Mouse (Mus musculus) kidney, embryonic 15.5 days (tissue): ENCODE data around the gene Nr2e1. TPM values are rescaled to one million over a fixed set of nuclear protein-coding genes. Genes with fewer than 3 reads are reported as not detected.

Source experiments
- ATAC-seq: fragments of 200-750 bp; cut with Nextera tagmentation; replicated peaks from 2 replicates; pipeline ENCODE4 v1.8.0; 2017; ENCODE audit warnings: moderate TSS enrichment; ENCODE audit not compliant: low FRiP score
- H3K27ac ChIP-seq: fragments of 300-500 bp; sonication (generic); 2 replicates; pipeline ENCODE4 v1.5.1; 2015; ENCODE audit warnings: mild to moderate bottlenecking, inconsistent platforms
- H3K27me3 ChIP-seq: fragments of 300-500 bp; sonication (generic); 2 replicates; pipeline ENCODE4 v1.6.1; 2015; ENCODE audit warnings: inconsistent platforms
- H3K36me3 ChIP-seq: fragments of 300-500 bp; sonication (generic); 2 replicates; pipeline ENCODE4 v1.6.1; 2015; ENCODE audit warnings: inconsistent platforms
- H3K4me1 ChIP-seq: fragments of 300-500 bp; sonication (generic); 2 replicates; pipeline ENCODE4 v1.6.1; 2015; ENCODE audit warnings: inconsistent platforms
- H3K4me2 ChIP-seq: fragments of 300-500 bp; sonication (generic); 2 replicates; pipeline ENCODE4 v1.6.1; 2015; ENCODE audit warnings: moderate library complexity, mild to moderate bottlenecking, inconsistent platforms
- H3K4me3 ChIP-seq: fragments of 300-500 bp; sonication (generic); replicated peaks from 2 replicates; pipeline ENCODE4 v1.5.1; 2015; ENCODE audit warnings: mild to moderate bottlenecking, inconsistent platforms
- H3K9ac ChIP-seq: fragments of 300-500 bp; sonication (generic); 2 replicates; pipeline ENCODE4 v1.6.1; 2015; ENCODE audit warnings: mild to moderate bottlenecking, inconsistent platforms
- H3K9me3 ChIP-seq: fragments of 300-500 bp; sonication (generic); replicated peaks from 2 replicates; pipeline ENCODE4 v1.6.1; 2016; ENCODE audit warnings: inconsistent platforms
- WGBS: fragments of 180-500 bp; shearing (Covaris S2); methylation state at CpG from one replicate; pipeline ENCODE4 v1.1.7; 2015; ENCODE audit warnings: mixed read lengths; 5-methylcytosine and 5-hydroxymethylcytosine counted together
- polyA plus RNA-seq: library from polyadenylated mRNA; unstranded; fragments of >200 nt; fragmentation: Nextera tagmentation; extraction: Ambion mirVana; gene quantifications from 2 replicates; pipeline ENCODE4 v1.2.1, GENCODE M21; 2015

Gene Nr2e1
- polyA plus RNA-seq, 1 experiment from 2014 or later = 0.17 TPM

DNA sequence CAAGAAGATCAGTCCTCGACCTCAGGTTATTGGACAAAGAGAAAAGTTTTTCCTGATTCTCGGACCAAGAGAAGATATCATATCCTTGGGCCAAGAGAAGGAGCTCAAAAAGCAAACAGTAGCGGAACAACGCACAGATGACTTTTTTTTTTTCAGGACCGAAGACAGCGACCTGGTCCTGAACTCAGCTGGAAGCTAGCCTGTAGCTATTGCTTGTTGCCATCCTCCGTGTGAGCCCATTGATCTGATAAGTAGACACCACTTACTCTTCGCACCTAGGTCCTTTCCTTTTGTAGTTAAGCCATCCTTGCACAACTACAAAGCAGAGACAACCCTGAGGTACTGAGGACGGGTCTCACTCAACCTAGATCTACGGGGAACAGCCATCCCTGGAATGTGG is 8.8 kb downstream of the Nr2e1 start:
- Histone ChIP-seq H3K4me3 (no peak overlapping the region), H3K9ac (no peak overlapping the region), H3K9me3 (no peaks in the 10 kb centered on the region), H3K36me3 (no peaks in the 10 kb centered on the region), H3K27ac (no peak overlapping the region), H3K4me2 (no peak overlapping the region), H3K4me1 (peaks cover 12% of the 10 kb centered on the region), H3K27me3 (peaks cover 99% of the 10 kb centered on the region)
- 3% methylated on average over 10 of the region's 10 CpGs for WGBS
- no peak for ATAC-seq

GRCm38 (mm10) chr10:42572971-42573370 is 10.5 kb downstream of the Nr2e1 start:
- ATAC-seq = no peak
- no peak overlapping the region for H3K27ac ChIP-seq
- 1% methylated on average over 15 of the region's 15 CpGs for WGBS
- H3K4me1 ChIP-seq = peaks cover 5% of the 10 kb centered on the region; the same call in 1 of the 2 replicates
- no peaks in the 10 kb centered on the region for H3K36me3 ChIP-seq
- H3K9ac ChIP-seq = no peak overlapping the region
- no peak overlapping the region for H3K4me2 ChIP-seq
- H3K4me3 ChIP-seq = 0 out of 2 replicates have a peak overlapping the region, but pooled peaks have one; percentile 7
- no peaks in the 10 kb centered on the region for H3K9me3 ChIP-seq
- peaks cover 98% of the 10 kb centered on the region for H3K27me3 ChIP-seq

- H3K36me3 ChIP-seq = no peaks in the 10 kb centered on the region
- no peak overlapping the region for H3K9ac ChIP-seq
- peaks cover 97% of the 10 kb centered on the region for H3K27me3 ChIP-seq
- under 1% methylated on average over 20 of the region's 20 CpGs for WGBS
- H3K27ac ChIP-seq = no peak overlapping the region
- H3K9me3 ChIP-seq = no peaks in the 10 kb centered on the region
- peaks cover 5% of the 10 kb centered on the region; the same call in 1 of the 2 replicates for H3K4me1 ChIP-seq
- H3K4me2 ChIP-seq = no peak overlapping the region
- 0 out of 2 replicates have a peak overlapping the region, but pooled peaks have one; percentile 7 for H3K4me3 ChIP-seq
- ATAC-seq = no peak
These were observed 10.9 kb downstream of the Nr2e1 start for GRCm38 (mm10) chr10:42572567-42572966.

DNA sequence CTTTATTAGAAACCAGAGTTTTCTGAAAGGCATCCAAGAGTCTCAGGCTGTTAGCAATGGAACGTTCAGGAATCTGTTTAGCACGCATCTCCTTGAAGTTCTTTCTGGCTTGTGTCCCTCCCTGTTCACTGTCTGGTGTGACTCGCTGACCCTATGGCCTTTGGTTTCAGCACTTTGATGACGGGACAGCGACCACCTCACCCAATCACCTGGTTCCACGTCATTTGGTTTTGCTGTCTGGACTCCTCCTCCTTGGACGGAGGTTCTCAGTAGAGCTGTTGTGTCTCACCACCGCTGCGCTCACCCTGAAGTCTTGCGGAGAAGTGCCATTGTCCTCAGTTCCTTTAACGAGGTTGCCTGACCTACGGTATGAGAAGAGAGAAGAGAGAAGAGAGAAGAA is 21.2 kb downstream of the Nr2e1 start:
- ATAC-seq = no peak
- WGBS = 3% methylated on average over 12 of the region's 12 CpGs

GRCm38 (mm10) chr10:42559581-42560200 is 23.7 kb downstream of the Nr2e1 start:
- peaks cover 30% of the 10 kb centered on the region for H3K27me3 ChIP-seq
- no peaks in the 10 kb centered on the region for H3K4me1 ChIP-seq
- no peak for ATAC-seq
- H3K27ac ChIP-seq = no peak overlapping the region
- H3K4me3 ChIP-seq = no peak overlapping the region
- H3K9ac ChIP-seq = no peak overlapping the region
- no peaks in the 10 kb centered on the region for H3K36me3 ChIP-seq
- H3K4me2 ChIP-seq = no peak overlapping the region
- no peaks in the 10 kb centered on the region for H3K9me3 ChIP-seq
- WGBS = 77% methylated on average over 5 of the region's 5 CpGs

More for the DNA sequence above, 21.2 kb downstream of the Nr2e1 start:
- no peaks in the 10 kb centered on the region for H3K36me3 ChIP-seq
- no peaks in the 10 kb centered on the region for H3K4me1 ChIP-seq
- no peak overlapping the region for H3K9ac ChIP-seq
- peaks cover 56% of the 10 kb centered on the region for H3K27me3 ChIP-seq
- no peak overlapping the region for H3K27ac ChIP-seq
- no peak overlapping the region for H3K4me3 ChIP-seq
- no peak overlapping the region for H3K4me2 ChIP-seq
- no peaks in the 10 kb centered on the region for H3K9me3 ChIP-seq

DNA sequence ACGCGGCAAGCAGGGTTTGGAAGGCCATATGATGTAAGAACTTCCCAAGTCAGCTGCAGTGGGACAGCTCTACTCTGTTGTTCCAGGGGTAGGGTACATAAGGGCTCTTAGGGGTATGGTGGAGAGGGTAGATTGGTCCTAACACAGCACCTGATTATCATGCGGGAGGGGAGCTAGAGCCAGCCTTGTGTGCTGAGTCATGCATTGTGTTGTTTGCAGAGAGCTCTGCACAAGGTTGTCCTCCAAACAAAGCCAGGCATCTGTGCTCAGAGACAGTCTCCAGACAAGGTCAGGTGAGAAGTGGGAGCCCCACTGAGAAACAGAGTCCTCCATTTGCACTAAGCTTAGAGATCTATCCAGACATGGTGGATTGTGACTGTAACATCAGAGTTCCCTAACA is 36.9 kb downstream of the Nr2e1 start:
- H3K9me3 ChIP-seq = no peaks in the 10 kb centered on the region
- H3K4me3 ChIP-seq = no peak overlapping the region
- H3K36me3 ChIP-seq = no peaks in the 10 kb centered on the region
- WGBS = 92% methylated on average over 3 of the region's 3 CpGs
- no peak overlapping the region for H3K9ac ChIP-seq
- H3K27ac ChIP-seq = no peak overlapping the region
- no peaks in the 10 kb centered on the region for H3K4me1 ChIP-seq
- H3K27me3 ChIP-seq = no peaks in the 10 kb centered on the region
- H3K4me2 ChIP-seq = no peak overlapping the region
- no peak for ATAC-seq

DNA sequence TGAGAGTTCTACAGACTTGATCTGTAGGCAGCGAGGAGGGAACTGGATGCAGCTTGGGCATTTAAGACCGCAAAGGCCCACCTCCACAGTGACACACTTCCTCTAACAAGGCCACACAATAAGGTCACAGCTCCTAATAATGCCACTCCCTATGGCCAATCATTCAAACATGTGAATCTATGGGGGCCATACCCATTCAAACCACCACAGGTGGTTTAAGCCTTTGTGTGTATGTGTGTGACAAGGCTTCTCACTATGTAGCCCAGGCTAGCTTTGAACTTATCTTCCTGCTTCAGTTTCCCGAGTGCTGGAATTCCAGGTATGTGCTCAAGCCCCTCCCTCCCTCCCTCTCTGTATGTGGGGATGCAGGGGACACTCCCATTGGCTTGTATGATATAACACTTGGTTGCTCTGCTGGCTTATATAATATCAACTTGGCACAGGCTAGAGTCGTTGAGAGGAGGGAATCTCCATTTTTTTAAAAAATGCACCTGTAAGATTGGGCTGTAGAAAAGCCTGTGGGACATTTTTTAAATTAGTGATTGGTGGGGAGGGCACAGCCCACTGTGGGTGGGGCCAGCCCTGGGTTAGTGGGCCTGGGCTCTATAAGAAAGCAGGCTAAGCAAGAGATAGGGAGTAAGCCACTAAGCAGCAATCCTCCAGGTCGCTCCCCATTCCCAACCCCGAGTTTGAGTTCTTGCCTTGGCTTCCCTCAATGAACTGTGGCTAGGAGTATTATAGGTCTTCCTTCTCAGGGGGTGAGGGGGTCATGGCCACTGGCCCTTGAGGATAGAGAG is 37.5 kb downstream of the Nr2e1 start:
- Histone ChIP-seq H3K27ac (no peak overlapping the region), H3K27me3 (no peaks in the 10 kb centered on the region), H3K9ac (no peak overlapping the region), H3K4me1 (no peaks in the 10 kb centered on the region), H3K4me2 (no peak overlapping the region), H3K9me3 (no peaks in the 10 kb centered on the region), H3K4me3 (no peak overlapping the region), H3K36me3 (no peaks in the 10 kb centered on the region)
- no peak for ATAC-seq
- WGBS = 83% methylated on average over 6 of the region's 6 CpGs

DNA sequence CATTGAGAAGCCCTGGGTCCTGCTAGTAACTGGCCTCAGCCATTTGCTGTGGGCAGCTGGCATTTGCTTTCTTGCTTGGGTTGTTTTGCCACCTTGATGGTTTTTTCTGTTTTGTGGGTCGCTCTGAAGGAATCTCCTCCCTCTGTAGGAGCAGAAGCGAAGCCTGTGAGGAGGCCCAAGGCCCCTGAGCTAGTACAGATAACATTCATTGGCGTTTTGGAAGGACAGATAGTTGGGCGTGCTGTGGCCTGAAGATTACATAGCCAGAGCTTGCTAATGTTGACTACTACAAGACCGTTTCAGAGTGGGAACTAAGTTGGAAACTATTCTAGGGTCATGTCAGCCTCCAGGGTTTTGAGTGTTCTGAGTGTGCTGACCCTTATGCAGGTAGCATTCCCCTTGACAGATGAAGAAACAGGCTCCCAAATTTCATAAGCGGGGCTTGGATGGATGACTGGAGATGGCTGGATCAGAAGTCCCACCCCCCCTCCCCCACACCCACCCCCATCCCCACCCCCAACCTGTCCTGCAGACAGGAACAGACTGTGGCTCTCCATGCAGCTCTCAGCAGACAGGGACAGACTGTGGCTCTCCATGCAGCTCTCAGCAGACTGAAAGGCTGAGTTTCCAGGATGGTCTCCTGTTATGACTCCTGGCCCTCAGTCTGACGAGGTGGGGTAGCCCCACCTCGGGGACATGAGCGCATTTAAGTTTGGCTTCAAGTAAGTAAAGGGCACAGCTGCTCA is 45.7 kb downstream of the Nr2e1 start:
- WGBS = 85% methylated on average over 9 of the region's 9 CpGs
- no peak for ATAC-seq
- H3K4me2 ChIP-seq = no peak overlapping the region

DNA sequence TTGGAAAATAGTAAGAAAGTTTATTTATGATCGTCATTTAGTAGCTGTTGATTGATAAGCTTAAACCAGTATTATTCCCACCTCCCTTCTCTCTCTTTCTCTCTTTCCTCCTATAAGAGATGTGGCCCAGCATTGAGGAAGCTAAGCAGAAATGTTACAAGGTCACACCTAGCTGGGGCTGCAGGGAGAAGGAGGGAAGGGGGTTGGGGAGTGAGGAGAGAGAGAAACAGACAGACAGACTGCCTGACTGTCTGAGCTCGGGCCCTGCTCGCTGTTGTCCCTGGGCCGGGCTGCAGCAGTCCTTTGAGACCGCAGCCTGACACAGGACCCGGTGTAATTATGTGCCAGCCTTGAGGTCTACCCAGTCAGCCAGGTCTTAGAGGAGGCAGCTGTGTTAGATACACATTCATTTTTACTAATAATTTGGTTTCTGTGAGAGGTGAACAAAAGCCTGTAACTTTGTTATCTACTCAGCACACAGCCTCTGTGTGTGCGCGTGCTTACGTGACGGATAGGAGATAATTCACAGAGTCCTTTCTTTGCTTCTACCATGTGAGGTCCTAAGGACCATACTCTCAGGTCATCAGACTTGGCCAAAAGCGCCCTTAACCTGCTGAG is 49.5 kb downstream of the Nr2e1 start:
- no peak overlapping the region for H3K27ac ChIP-seq
- WGBS = 93% methylated on average over 11 of the region's 11 CpGs
- peaks cover 68% of the 10 kb centered on the region for H3K36me3 ChIP-seq

More for the DNA sequence above, 45.7 kb downstream of the Nr2e1 start:
- Histone ChIP-seq H3K27ac (no peak overlapping the region), H3K4me3 (no peak overlapping the region), H3K4me1 (no peaks in the 10 kb centered on the region), H3K9ac (no peak overlapping the region), H3K27me3 (no peaks in the 10 kb centered on the region), H3K9me3 (no peaks in the 10 kb centered on the region), H3K36me3 (peaks cover 42% of the 10 kb centered on the region)

GRCm38 (mm10) chr10:42525682-42526081 is 57.8 kb downstream of the Nr2e1 start:
- Histone ChIP-seq H3K4me2 (no peak overlapping the region), H3K27me3 (no peaks in the 10 kb centered on the region), H3K27ac (no peak overlapping the region), H3K9ac (no peak overlapping the region), H3K4me3 (no peak overlapping the region), H3K9me3 (no peaks in the 10 kb centered on the region), H3K36me3 (peaks cover 50% of the 10 kb centered on the region), H3K4me1 (peaks cover 8% of the 10 kb centered on the region)
- 94% methylated on average over 3 of the region's 3 CpGs for WGBS
- no peak for ATAC-seq

More for the DNA sequence above, 49.5 kb downstream of the Nr2e1 start:
- ATAC-seq = 0 out of 2 replicates have a peak, but pooled peaks have one; percentile 29
- Histone ChIP-seq H3K9ac (no peak overlapping the region), H3K27me3 (no peaks in the 10 kb centered on the region), H3K4me1 (no peaks in the 10 kb centered on the region), H3K4me2 (no peak overlapping the region), H3K9me3 (no peaks in the 10 kb centered on the region), H3K4me3 (no peak overlapping the region)

DNA sequence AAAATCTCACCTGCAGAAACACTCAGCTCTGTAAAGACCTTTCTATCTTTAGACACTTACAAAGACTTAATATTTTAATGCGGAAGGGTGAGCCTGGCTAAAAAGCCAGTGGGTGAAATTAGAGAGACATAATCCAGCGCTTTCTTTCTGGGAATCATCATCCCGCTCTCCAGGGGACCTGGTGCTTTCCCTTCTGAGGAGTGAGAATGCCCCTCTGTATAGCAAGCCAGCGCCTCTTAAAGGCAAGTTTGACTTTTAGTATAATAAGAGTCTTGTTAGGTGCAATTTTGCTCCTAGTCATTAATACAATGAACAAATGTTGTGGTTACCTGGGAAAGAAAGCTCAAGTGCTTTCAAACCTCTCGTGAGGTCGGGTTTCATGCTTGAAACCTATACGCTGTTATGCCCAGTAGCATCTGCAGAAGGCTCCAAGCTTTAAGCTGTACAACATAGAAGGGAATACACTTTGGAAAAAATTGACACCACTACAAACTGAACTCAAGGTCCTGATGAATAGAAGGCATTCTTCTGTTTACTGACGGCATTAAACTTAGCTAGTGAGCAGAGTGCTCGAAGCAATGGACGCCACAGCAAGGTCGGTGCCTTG is 59.8 kb downstream of the Nr2e1 start:
- no peaks in the 10 kb centered on the region for H3K27me3 ChIP-seq
- H3K27ac ChIP-seq = no peak overlapping the region
- H3K9ac ChIP-seq = no peak overlapping the region
- H3K36me3 ChIP-seq = peaks cover 31% of the 10 kb centered on the region
- no peaks in the 10 kb centered on the region for H3K9me3 ChIP-seq
- no peak overlapping the region for H3K4me3 ChIP-seq
- WGBS = 77% methylated on average over 11 of the region's 11 CpGs
- no peak for ATAC-seq
- H3K4me2 ChIP-seq = no peak overlapping the region
- H3K4me1 ChIP-seq = peaks cover 8% of the 10 kb centered on the region
